Mouse (Mus musculus): ENCODE data around the gene Slfn8.
"Not testable (repeated sequence)": the region's sequence is repeated elsewhere in the genome, so short reads cannot be mapped to it uniquely, and the experiment has no call there.

Slfn8 gene

DNA sequence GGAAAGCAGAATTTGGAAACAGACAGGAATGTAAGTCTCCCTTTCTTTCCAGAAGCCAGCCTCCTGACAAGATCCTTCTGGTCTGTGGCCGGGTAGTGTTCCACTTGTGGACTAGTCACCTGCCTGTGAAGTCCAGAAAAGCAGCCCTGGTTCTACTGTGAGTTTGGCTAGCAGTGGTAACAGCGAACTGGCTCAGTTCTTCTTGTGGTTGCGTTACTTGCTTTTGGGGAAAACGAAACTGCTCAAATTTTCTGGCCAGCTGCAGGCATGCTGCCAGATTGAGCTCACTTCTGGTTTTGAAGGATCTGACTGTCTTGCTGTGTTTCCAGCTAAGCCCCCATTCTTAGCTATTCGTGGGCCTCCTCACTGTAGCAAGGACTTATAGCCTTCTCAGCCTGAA lies at the start of gene Slfn8:
Slfn8 (minus strand) TSS at position 190 of the 400 bp plus-strand sequence.
- DNase-seq, result no peak

DNA sequence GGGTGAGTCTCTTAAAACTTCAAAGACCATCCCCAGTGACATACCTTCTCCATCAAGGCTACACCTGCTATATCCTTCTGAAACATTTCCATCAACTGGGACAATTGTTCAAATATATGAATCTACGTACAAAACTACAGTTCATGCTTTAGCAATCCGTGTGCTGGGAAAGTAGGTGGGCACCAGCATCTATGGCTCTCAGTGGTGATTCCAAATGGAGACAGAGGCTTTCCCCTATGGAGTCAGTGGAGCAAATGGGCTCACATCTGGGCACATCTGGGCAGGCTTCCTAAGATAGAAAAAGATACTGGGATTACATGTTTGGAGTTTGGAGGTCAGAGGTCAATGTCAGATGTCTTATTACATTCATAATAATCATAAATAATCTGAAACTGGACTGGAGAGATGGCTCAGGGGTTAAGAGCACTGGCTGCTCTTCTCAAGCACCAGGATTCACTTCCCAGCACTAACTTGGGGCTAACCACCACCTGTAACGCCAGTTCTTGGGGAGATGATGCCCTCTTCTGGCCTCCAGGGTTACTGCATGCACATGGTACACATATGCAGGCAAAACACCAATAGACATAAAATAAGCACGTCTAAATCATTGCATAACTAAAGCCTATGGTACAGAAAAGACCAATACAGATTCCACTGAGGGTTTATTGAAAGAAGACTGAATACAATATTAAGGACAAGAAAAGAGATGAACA lies 47.5 kb upstream of the Slfn8 start:
- DNase-seq, result no peak

DNA sequence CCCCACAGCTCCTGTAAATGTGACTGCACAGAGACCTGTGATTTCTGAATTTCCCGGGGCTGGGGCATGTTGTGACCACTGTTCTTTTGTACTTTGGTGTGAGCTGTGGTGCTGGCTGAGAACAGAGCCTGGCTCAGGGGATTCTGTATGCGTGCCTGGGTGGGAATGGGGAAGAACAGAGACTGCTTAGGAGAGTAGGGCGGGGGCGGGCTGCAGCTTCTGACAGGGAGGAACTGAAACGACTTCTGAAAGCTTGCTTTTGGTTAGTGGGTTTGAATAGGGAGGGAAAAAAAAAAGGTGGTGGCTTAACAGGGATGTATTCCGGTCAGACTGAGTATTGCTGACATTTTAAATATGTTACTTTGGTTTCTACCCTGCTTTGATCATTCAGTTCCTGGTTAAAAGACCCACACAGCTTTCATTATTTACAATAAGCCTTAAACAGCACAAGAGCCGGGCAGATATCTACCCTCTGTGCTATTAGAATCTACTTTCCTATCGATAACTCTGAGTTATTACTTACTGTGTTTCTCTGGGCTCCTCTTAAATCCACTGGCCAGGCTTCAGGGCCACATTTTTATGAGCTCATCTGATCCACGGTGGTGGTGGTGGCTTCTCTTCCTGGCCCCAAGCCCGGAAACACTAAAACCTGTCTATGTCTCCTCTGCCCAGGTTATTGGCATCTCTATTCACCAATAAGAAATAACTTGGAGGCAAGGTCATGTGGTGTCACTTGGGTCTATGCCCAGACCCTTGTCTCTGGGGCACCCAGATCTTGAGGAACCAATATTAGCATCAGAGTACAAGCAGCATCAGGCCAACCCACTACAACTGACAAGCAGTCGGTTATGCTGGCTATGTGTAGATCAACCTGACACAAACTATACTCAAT lies 46.3 kb upstream of the Slfn8 start:
- no peak for DNase-seq

DNA sequence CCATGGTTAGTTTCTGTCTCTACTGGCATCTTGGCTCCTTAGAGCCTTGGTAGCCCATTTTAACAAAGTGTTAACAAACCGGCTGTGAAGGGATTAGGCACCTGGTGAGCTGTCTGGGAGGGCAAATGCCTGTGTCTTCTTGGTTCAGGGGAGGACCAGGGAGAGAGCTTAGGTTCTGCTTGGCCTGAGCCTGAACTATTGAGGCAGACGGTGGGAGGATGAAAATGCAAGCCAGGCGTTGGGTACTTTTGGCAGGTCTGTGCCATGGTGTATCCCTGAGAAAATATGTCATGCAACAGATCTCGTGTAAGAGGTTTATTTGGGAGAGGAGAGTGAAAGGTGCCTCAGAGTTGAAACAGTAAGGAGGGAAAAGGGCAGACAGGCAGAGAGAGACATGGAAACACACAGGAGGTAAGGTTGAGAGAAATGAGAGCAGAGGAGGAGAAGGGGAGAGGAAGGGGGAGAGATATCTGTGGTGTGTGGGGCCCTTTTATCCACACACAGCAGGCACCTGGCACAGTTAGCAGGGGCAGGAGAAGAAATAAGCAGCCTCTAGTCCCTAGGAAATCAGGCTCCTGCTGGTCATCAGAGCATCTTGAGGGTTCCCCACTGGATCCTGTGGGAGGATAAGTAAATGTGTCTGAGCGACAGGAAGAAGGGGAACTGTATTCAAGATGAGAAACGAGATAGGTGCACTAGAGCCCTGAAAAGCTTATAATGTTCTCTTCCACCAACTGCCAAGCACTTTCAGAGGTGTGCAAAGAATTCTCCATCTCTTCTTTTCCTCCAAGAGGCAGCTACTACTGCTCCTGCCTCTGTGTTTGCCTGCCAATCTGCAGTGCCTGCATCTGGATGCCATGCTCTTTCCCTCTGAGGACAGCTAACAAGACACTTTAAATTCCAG lies 45.1 kb upstream of the Slfn8 start:
- no peak for DNase-seq

DNA sequence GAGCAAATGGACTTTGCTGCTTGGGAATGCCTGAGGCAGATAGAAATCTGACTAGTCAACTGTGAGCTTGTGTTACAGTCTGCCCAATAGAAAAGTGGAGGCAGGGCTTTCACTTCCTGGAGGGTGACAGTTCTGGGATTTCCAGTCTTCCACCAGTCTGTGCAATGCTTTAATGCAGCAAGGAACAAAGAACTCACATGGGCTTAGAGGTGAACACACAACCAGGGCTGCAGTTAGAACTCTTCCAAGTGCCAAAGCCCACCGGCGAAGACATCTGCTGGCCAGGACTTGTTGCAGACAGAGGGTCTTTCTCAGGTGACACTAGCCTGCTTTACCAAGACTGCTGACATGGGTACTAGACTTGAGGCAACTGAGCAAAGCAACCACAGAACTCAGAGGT lies 44.3 kb upstream of the Slfn8 start, which contains the start of gene Slfn2:
Slfn2 (plus strand) TSS at position 167 of the 400 bp plus-strand sequence.
- no peak for DNase-seq

DNA sequence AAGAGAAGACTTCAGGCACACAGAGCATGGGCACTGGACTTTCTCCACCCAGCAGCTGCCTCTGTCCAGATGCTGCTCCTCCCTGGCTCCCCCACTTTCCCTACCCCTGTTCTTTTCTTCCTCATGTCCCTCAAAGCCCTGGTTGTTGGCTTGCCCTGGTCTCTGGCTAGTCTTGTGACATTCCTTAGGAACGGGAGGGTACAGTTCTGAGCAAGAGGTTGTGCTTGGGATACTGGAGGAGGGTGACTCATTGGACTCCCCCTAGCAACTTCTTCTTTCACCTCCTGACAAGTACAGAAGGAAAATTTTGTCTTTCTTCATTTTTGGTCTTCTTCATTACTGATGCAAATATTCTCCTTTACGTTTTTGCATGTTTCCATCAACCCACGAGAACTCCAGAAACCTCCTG lies 43.3 kb upstream of the Slfn8 start:
- no peak for DNase-seq

DNA sequence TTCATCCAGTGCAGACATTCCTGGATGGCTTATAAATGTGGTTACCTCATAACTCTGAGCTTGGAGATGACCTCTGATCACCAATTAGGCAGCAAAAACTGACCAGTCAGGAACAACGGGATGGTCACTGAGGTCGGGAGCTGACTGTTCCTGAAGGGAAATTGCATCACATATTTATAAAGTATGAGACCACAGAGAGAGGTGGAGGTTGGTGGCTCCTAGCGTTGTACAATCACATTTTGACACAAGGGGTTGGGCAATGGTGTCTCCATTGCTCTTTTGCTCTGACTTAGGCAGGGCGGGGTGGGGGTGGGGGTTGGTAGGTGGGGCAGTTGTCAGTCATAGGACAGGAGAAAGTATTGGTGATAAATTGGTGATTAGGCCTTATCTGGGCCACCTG lies 42.5 kb upstream of the Slfn8 start:
- DNase-seq, result no peak

DNA sequence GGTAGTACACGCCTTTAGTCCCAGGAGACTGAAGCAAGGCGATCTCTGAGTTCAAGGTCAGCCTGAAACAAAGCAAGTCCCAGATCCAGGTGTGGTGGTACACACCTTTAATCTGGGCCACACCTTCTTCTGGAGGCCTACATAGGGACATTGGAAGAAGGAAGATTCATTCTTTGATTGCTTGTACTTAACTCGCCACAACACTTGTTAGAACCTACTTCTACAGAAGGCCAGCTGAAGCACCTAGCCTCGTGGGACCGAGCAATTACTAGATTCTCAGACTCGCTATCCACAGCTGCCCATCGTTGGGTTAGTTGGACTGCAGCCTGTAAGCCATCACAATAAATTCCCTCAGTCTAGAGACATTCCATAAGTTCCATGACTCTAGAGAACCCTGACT lies 41.2 kb upstream of the Slfn8 start:
- DNase-seq, result no peak

DNA sequence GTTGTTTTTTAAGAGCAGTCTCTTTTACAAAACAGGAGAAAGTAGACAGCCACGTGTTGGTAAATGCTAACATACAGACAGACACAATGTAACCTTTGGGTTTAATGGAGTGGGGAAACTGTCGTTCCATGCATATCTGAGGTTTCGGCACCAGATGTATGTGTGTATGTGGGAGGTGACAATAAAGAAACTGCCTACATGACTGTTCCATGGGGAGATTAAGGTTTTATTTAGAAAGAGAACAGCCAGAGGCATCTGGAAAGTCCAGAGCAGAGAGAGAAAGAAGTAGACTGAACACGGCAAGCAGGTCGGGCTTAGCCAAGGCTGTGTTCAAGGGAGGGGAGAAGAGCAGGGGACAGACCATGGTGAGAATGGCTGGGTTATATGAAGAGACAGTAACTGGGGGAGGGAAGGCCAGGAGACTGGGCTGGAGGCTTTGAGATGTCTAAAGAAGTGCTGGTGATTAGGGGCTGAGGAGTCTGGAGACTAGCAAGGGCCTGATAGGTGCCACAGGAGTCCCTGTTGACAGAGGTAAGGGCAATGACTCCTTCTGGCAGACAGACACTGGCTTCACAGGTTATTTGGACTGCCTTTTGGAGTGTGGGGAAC lies 39.9 kb upstream of the Slfn8 start:
- DNase-seq, result no peak

DNA sequence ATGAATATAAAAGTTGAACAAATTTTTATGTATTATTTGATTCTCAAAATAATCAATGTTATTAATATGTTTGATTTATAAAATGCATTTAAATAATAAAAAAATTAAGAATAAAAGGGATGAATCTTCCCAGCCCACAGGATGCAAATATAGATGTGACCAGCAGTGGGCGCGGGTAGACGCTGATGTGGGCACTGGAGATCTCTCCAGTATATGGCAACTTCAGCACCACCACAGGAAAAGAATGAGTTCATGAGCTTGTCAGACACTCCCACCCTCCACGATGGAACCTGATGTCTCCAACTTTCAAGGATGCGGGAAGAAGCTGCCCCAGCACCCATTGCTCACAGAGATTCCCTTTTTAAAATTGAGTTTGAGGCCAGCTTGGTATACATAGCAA lies 37.3 kb upstream of the Slfn8 start:
- peak; percentile 5 for DNase-seq

DNA sequence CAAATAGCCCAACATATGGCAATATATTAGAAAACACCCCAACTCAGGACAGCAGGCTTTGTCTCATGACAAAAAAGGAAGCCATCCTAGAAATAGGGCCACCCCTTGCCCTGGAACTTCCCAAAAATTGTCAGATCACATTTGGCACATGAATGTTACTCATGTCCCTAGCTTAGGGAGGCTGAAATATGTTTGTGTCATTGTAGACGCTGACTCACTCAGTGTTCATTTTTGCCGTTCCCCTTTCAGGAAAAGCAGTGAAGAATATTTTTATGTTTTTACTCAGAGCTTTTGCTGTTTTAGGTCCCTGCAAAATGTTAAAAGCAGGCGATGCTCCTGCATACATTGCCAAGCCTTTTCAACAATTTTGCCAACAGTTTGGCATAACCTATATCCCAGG lies 25.0 kb upstream of the Slfn8 start:
- DNase-seq, result no peak

DNA sequence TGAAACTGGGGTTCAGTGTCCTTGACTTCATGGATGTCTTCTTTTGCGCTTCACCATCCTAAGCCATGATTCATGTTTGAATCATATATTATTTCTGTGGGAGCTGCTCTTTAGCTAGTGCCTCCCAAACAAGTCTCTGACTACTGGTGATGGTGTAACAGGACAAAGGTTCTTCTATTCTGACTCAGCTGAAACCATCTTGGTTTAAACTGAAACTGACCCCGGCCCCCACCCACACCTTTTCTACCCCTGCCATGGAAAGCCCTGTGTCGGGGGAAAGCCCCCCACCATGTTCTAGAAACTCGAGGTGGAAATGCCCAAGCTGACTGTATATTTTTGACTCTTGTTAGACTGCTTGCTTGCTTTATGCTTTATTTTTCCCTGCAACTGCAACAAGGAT lies 23.3 kb upstream of the Slfn8 start:
- no peak for DNase-seq

DNA sequence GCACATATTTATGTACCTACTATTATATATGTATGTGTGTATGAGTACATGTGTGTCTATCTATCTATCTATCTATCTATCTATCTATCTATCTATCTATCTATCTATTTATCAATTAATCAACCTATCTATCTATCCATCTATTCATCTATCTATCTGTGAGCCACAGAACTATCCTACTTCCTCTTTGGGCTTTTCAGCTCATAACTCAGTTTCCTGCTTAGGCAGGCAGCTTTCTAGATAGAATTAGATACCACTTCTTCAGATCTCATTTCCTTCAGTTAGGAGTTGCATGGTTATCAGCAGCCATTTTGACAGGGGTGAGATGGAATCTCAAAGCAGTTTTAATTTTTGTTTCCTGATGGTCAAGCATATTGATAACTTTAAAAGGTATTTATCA lies 20.4 kb upstream of the Slfn8 start:
- no peak for DNase-seq

DNA sequence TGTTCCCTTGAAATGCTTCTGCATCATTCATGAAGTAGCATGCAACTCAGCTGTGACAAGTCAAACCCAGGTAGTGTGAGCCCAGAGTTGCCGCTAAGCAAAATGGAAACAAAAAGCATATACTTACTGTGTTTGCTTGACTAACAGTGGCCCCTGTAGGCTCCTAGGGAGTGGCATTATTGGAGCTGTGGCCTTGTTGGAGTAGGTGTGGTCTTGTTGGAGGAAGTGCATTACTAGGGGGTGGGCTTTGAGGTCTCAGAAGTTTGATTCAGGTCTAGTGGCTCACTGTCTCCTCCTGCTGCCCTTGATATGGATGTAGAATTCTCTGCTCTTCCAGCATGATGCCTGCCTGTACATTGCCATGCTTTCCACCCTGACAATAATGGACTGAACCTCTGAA lies 19.7 kb upstream of the Slfn8 start:
- no peak for DNase-seq

DNA sequence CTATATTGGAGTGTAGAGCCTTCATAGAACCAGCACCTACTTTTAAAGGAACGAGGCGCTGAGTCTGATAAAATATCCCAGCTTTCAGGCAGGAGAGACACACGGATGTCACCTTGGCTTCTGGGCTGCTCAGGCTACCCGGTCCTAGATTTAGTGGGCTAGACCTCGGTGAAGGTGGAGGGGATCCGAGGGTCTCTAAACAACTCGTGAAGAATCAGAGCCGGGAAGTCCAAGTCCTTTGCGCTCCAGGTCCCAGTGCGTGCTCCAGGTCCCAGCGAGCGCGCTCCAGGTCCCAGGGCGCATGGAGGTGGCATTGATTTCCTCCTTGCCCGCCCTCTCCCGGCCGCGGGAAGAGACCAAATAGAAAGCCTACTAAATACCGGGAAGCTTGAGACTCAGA lies 19.2 kb upstream of the Slfn8 start:
- DNase-seq, result no peak

DNA sequence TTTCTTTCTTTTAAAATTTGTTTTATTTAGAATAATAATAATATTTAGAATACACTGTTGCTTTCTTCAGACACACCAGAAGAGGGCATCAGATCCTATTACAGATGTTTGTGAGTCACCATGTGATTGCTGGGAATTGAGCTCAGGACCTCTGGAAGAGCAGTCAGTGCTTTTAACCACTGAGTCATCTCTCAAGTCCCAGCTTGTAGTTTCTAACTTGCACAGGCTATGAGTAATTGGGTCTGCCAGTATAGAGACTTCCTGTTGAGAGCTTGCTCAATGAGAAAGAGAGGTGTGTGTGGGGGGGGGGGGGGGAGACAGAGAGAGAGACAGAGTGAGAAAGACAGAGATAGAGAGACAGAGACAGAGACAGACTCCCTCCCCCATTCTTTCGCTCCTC lies 18.5 kb upstream of the Slfn8 start:
- no peak for DNase-seq

DNA sequence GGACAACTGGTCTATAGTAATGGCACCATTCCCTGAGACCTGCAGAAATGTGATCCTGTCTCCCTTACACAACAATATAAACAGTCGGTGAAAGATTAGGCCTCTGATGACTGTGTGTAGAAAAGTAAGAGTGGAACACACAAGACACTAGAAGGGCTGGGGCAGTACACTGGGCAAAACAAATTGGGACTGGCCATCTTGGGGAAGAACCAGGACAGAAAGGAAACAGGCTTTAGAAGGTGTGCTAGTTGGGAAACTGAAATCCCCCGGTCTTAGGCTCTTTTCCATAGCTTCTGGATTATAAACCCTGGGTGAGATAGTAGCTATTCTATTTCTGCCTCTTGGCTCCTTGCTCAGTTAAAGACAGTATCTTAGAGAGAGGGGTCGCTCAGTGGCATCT lies 18.1 kb upstream of the Slfn8 start:
- DNase-seq, result not testable (repeated sequence)

DNA sequence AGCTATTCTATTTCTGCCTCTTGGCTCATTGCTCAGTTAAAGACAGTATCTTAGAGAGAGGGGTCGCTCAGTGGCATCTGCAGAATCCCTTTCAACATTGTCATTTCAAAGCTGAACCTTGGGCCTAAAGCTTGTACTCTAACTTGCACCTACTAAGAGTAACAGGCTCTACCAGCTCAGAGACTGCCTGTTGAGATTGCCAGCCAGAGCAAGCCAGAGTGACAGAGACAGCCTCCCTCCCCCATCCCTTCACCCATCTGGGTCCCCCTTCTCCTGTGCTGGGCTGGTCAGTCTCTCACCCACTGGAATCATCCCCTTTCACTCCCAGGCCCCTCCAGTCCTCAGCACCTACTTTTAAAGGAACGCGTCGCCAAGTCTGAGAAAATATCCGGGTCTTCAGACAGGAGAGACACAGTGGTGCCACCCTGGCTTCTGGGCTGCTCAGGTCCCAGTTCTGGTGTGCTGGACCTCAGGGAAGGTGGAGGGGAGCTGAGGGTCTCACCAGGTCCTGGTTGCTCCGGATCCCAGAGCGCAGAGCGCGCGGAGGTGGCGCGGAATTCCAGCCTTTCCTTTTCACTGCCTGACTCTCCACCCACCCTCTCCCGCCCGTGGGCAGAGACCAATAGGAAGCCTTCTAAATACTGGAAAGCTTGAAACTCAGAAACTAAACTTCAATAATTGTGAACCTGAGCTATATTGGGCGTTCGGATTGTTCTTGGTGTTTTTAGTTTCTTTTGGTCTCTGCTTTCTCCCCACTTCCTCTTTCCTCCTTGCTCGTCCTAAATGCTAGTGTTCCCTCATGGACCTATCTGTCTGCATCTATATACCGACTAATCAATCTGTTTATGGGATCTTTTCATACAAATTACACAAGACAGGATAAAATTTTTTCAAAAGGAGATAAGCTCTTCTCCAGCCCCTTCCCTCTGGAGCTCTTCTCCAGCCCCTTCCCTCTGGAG lies 770 bp downstream of the Slfn8 start:
- DNase-seq, result not testable (repeated sequence)

DNA sequence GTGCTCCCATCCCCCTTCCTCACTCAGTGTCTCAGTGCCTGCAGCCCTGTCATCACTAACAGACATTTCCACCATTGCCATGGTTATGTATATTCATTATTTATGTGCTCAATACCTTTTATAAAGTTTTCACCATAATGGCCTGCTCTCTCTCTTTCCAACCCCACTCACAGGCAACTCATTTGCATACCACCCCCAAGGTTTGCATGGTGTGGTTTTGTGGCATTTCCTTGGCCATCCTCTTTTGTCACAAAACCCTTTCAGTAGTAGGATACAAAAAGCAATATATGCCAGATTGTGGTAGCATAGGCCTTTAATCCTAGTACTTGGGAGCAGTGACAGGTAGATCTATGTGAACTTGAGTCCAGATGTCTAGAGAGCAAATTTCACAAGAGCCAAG lies 4.5 kb downstream of the Slfn8 start:
- no peak for DNase-seq

DNA sequence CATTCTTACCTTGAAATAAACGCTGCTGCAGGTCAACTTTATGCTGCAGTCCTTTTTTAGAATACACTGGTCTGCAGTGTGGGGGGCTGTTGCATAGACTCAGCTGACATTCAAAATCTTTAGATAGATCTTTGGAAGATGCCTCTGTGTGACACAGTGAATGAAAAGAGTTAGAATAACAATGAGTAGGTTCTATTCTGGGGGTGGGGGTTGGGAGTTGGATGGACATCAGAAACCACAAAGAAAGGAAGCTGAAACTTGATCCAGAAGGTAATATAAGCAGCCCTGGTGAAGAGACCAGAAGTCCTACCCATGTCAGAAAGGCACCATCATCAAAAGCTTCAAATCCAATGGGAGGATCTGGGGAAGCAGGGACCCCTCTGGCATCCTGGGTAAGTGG lies 7.3 kb downstream of the Slfn8 start:
- no peak for DNase-seq

DNA sequence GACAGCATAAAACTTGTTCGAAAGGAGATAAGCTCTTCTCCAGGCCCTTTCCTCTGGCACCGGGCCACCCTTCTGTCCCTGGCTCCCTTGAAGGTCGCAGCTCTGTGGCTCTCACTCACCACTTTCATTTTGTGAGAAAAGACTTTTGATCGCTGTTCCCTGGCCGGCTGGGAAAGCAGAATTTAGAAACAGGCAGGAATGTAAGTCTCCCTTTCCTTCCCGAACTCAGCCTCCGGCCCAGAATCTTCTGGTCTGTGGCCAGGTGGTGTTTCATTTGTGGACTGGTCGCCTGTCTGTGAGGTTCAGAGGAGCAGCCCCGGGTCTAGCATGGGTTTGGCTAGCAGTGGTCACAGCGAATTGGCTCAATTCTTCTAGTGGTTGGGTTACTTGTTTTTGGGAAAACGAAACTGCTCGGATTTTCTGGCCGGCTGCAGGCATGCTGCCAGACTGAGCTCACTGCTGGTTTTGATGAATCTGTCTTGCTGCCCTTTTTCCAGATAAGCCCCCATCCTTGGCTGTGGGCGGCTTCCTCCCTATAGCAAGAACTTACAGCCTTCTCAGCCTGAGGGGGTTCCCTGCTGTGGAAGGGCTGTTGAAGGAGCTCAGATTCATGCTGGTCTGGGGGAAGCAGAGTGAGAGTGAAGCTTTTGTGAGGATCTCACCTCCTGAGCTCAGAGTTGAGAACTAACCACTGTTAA lies 29.0 kb downstream of the Slfn8 start, which contains the start of gene Slfn9:
Slfn9 (minus strand) TSS at position 362 of the 698 bp plus-strand sequence.
- no peak for DNase-seq
